Mouse (Mus musculus) heart, adult 2 months (tissue): Measurements from ENCODE around the gene Kcnk13. TPM values are rescaled to one million over a fixed set of nuclear protein-coding genes. Genes with fewer than 3 reads are reported as not detected.

Source experiments
- DNase-seq, 2 experiments: peaks; one replicate each; pipeline ENCODE4 v3.0.0; 2021
- H3K27ac ChIP-seq: fragments of 200-600 bp; 2 replicates; pipeline ENCODE4 v1.8.1; 2022
- H3K27me3 ChIP-seq: fragments of 200-500 bp; 2 replicates; pipeline ENCODE4 v1.6.1; 2012; ENCODE audit warnings: mild to moderate bottlenecking, low read length, inconsistent platforms, mixed read lengths; ENCODE audit not compliant: control insufficient read depth, insufficient read depth
- H3K36me3 ChIP-seq: fragments of 200-500 bp; 2 replicates; pipeline ENCODE4 v1.6.1; 2012; ENCODE audit warnings: low read length, inconsistent platforms; ENCODE audit not compliant: control insufficient read depth, insufficient read depth
- H3K4me1 ChIP-seq: fragments of 200-500 bp; 2 replicates; pipeline ENCODE4 v1.6.1; 2011; ENCODE audit warnings: low read length; ENCODE audit not compliant: control insufficient read depth, insufficient read depth
- H3K4me3 ChIP-seq: fragments of 200-600 bp; 2 replicates; pipeline ENCODE4 v1.8.1; 2022
- H3K79me2 ChIP-seq: fragments of 200-500 bp; replicated peaks from 2 replicates; pipeline ENCODE4 v1.6.1; 2012; ENCODE audit warnings: mild to moderate bottlenecking, inconsistent platforms, low read length, moderate library complexity, mixed read lengths; ENCODE audit not compliant: control insufficient read depth, insufficient read depth
- H3K9ac ChIP-seq: fragments of 200-500 bp; 2 replicates; pipeline ENCODE4 v1.6.1; 2012; ENCODE audit warnings: low read depth, mild to moderate bottlenecking, control low read depth, inconsistent platforms, low read length, mixed read lengths
- CTCF ChIP-seq: fragments of 200-600 bp; IDR thresholded peaks from 2 replicates; pipeline ENCODE4 v1.8.1; 2022; ENCODE audit warnings: antibody characterized with exemption, mild to moderate bottlenecking, moderate library complexity
- EP300 ChIP-seq: fragments of 200-500 bp; IDR thresholded peaks from 2 replicates; pipeline ENCODE4 v1.6.1; 2011; ENCODE audit warnings: low read depth, low read length, control low read depth; ENCODE audit not compliant: insufficient read depth
- POLR2A ChIP-seq: fragments of 200-500 bp; IDR thresholded peaks from 2 replicates; pipeline ENCODE4 v1.6.1; 2011; ENCODE audit warnings: mild to moderate bottlenecking, low read depth, low read length, control low read depth; ENCODE audit not compliant: insufficient read depth
- WGBS: fragments of 180-500 bp; shearing (Covaris S2); methylation state at CpG from one replicate; pipeline ENCODE4 v1.1.7; 2018; 5-methylcytosine and 5-hydroxymethylcytosine counted together
- intact Hi-C: fragments of 180-260 bp; cut with DNase I; formaldehyde crosslinking; loops from one replicate; pipeline ENCODE4 v1.15.1; 2025
- polyA plus RNA-seq: library from polyadenylated mRNA; depleted of rRNA; stranded (reverse); fragments of >200 nt; gene quantifications from 2 replicates; pipeline ENCODE4 v1.2.3, GENCODE M21; 2012
- total RNA-seq, 2 experiments: library from RNA; stranded (reverse); gene quantifications; 2 replicates each; pipeline ENCODE4 v1.2.3; 2021

Gene Kcnk13
- total and polyA plus RNA-seq, 3 experiments = 0.31 to 0.39 (median 0.35) TPM

- no peak overlapping the region for H3K9ac ChIP-seq
- no peaks in the 10 kb centered on the region for H3K4me1 ChIP-seq
- WGBS = 84% methylated on average over 11 of the region's 11 CpGs
- TF ChIP-seq POLR2A (no peak), CTCF (no peak), EP300 (no peak)
- intact Hi-C loops = no loop called here
- H3K4me3 ChIP-seq = no peak overlapping the region
- no peak overlapping the region for H3K27ac ChIP-seq
- no peak for DNase-seq
- H3K79me2 ChIP-seq = no peaks in the 10 kb centered on the region
- H3K27me3 ChIP-seq = no peaks in the 10 kb centered on the region
- no peaks in the 10 kb centered on the region for H3K36me3 ChIP-seq
Measured at GRCm38 (mm10) chr12:99992362-99992862, 28.1 kb downstream of the Kcnk13 start.

- Histone ChIP-seq H3K4me1 (no peaks in the 10 kb centered on the region), H3K4me3 (no peak overlapping the region), H3K79me2 (no peaks in the 10 kb centered on the region), H3K27me3 (no peaks in the 10 kb centered on the region), H3K36me3 (no peaks in the 10 kb centered on the region), H3K9ac (no peak overlapping the region), H3K27ac (no peak overlapping the region)
- 70% methylated on average over 10 of the region's 10 CpGs for WGBS
- TF ChIP-seq POLR2A (no peak), EP300 (no peak), CTCF (no peak)
- intact Hi-C loops = no loop called here
- DNase-seq = no peak
Measured at GRCm38 (mm10) chr12:99993146-99993890, 29.0 kb downstream of the Kcnk13 start.

- no peak for DNase-seq
- 90% methylated on average over 5 of the region's 5 CpGs for WGBS
- no peak overlapping the region for H3K9ac ChIP-seq
- intact Hi-C loops = no loop called here
- H3K36me3 ChIP-seq = no peaks in the 10 kb centered on the region
- H3K27ac ChIP-seq = no peak overlapping the region
- TF ChIP-seq POLR2A = no peak
- no peak for TF ChIP-seq CTCF
- H3K4me1 ChIP-seq = no peaks in the 10 kb centered on the region
- no peaks in the 10 kb centered on the region for H3K27me3 ChIP-seq
- no peaks in the 10 kb centered on the region for H3K79me2 ChIP-seq
- H3K4me3 ChIP-seq = no peak overlapping the region
Measured at GRCm38 (mm10) chr12:99995951-99996350, 31.7 kb downstream of the Kcnk13 start.

GRCm38 (mm10) chr12:99999726-100000125, 35.4 kb downstream of the Kcnk13 start:
- WGBS = 62% methylated on average over 5 of the region's 5 CpGs
- Histone ChIP-seq H3K79me2 (no peaks in the 10 kb centered on the region), H3K27ac (no peak overlapping the region), H3K9ac (no peak overlapping the region), H3K36me3 (no peaks in the 10 kb centered on the region), H3K4me1 (no peaks in the 10 kb centered on the region), H3K4me3 (no peak overlapping the region), H3K27me3 (no peaks in the 10 kb centered on the region)
- DNase-seq = no peak
- intact Hi-C loops = no loop called here
- TF ChIP-seq POLR2A (no peak), EP300 (no peak), CTCF (no peak)

GRCm38 (mm10) chr12:100000381-100000780, 36.1 kb downstream of the Kcnk13 start:
- intact Hi-C loops = no loop called here
- H3K79me2 ChIP-seq = no peaks in the 10 kb centered on the region

GRCm38 (mm10) chr12:100001246-100001645, 36.9 kb downstream of the Kcnk13 start:
- Histone ChIP-seq H3K4me1 (no peaks in the 10 kb centered on the region), H3K36me3 (no peaks in the 10 kb centered on the region), H3K9ac (no peak overlapping the region), H3K27me3 (no peaks in the 10 kb centered on the region), H3K27ac (no peak overlapping the region), H3K79me2 (no peaks in the 10 kb centered on the region), H3K4me3 (no peak overlapping the region)
- intact Hi-C loops = no loop called here
- no peak for DNase-seq
- TF ChIP-seq POLR2A = no peak
- no peak for TF ChIP-seq CTCF
- no peak for TF ChIP-seq EP300
- WGBS = 84% methylated on average over 3 of the region's 3 CpGs

More at GRCm38 (mm10) chr12:100000381-100000780, 36.1 kb downstream of the Kcnk13 start:
- 82% methylated on average over 7 of the region's 7 CpGs for WGBS
- H3K27ac ChIP-seq = no peak overlapping the region
- no peaks in the 10 kb centered on the region for H3K4me1 ChIP-seq
- no peaks in the 10 kb centered on the region for H3K36me3 ChIP-seq
- no peak overlapping the region for H3K9ac ChIP-seq
- TF ChIP-seq EP300 = no peak
- TF ChIP-seq CTCF = no peak
- no peak for TF ChIP-seq POLR2A
- H3K4me3 ChIP-seq = no peak overlapping the region
- no peaks in the 10 kb centered on the region for H3K27me3 ChIP-seq
- no peak for DNase-seq
